Mouse (Mus musculus) thymus, postnatal 0 days (tissue): ENCODE measurements at regions not wholly inside any gene's neighbourhood (a gene's known extent, or its start where the extent isn't known, plus 50 kb on each side); places are given as distances from the start of the nearest gene placed in this dataset.

ENCODE experiments used
- DNase-seq: peaks from one replicate; pipeline ENCODE4 v3.0.0-alpha.2; 2015; ENCODE audit warnings: low spot score

GRCm38 (mm10) chr8:12135392-12136177 lies 143.0 kb upstream of the A230072I06Rik start:
- no peak for DNase-seq

- no peak for DNase-seq
Observed at GRCm38 (mm10) chr8:12136178-12136455, 142.5 kb upstream of the A230072I06Rik start.

GRCm38 (mm10) chr8:12137496-12137895 lies 141.1 kb upstream of the A230072I06Rik start:
- no peak for DNase-seq

GRCm38 (mm10) chr8:12137913-12138312 lies 140.7 kb upstream of the A230072I06Rik start:
- no peak for DNase-seq

GRCm38 (mm10) chr8:12151679-12152078 lies 126.9 kb upstream of the A230072I06Rik start:
- no peak for DNase-seq

- no peak for DNase-seq
Observed at GRCm38 (mm10) chr8:12152825-12153224, 125.8 kb upstream of the A230072I06Rik start.

GRCm38 (mm10) chr8:12156893-12157292 lies 121.7 kb upstream of the A230072I06Rik start:
- DNase-seq: no peak

GRCm38 (mm10) chr8:12158188-12158587 lies 120.4 kb upstream of the A230072I06Rik start:
- DNase-seq: no peak

- no peak for DNase-seq
Observed at GRCm38 (mm10) chr8:12162921-12163705, 115.5 kb upstream of the A230072I06Rik start.

GRCm38 (mm10) chr8:12165487-12166152 lies 113.0 kb upstream of the A230072I06Rik start:
- DNase-seq: no peak

GRCm38 (mm10) chr8:12171788-12172187 lies 106.8 kb upstream of the A230072I06Rik start:
- DNase-seq: no peak

GRCm38 (mm10) chr8:12175496-12175895 lies 103.1 kb upstream of the A230072I06Rik start:
- DNase-seq: no peak

GRCm38 (mm10) chr8:12184666-12185065 lies 94.0 kb upstream of the A230072I06Rik start:
- no peak for DNase-seq

GRCm38 (mm10) chr8:12187366-12187765 lies 91.3 kb upstream of the A230072I06Rik start:
- DNase-seq: no peak

GRCm38 (mm10) chr8:12188451-12188850 lies 90.2 kb upstream of the A230072I06Rik start:
- DNase-seq: no peak

GRCm38 (mm10) chr8:12188960-12189359 lies 89.7 kb upstream of the A230072I06Rik start:
- DNase-seq: no peak

- DNase-seq: peak; percentile 4
Observed at GRCm38 (mm10) chr8:12192006-12192405, 86.6 kb upstream of the A230072I06Rik start.

- DNase-seq: no peak
Observed at GRCm38 (mm10) chr8:12205909-12206308, 72.7 kb upstream of the A230072I06Rik start.

GRCm38 (mm10) chr8:12207412-12207811 lies 71.2 kb upstream of the A230072I06Rik start:
- no peak for DNase-seq

GRCm38 (mm10) chr8:12213774-12214173 lies 64.8 kb upstream of the A230072I06Rik start:
- DNase-seq: no peak

- no peak for DNase-seq
Observed at GRCm38 (mm10) chr8:12214205-12215019, 64.2 kb upstream of the A230072I06Rik start.
